Mouse (Mus musculus): ENCODE data around the gene Mvb12b.

DNA sequence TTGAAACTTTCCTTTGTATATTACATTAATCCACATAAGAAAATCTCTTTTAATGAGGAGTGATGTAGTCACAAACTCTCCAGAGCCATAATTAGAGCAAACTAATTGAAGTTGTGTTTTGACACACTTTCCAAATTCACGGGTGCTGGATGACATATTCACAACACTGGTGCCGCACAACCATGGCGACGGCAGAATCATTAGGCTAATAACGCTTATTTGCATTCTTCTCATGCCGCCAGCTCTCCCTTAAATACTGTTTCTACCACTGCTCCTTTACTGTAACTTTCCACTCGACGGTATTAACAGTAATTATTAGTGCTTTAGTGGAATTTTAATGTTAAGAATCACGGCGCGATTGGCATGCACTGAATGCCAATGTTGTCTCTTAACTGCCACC is 74.8 kb downstream of the Mvb12b start:
- TF ChIP-seq CTCF (IDR thresholded peaks at IDR 0.05; ENCODE audit: borderline replicate concordance, insufficient read depth, low read length) (no peak), POLR2A (IDR thresholded peaks at IDR 0.05; ENCODE audit: low read depth, low read length) (no peak)
